Mouse (Mus musculus) retina, postnatal 1 day (tissue): ENCODE data around the gene Dock2.

Source experiments
- DNase-seq: peaks from one replicate; pipeline ENCODE4 v3.0.0-alpha.2; 2012

The Dock2 gene

GRCm38 (mm10) chr11:34769396-34769795, 14.3 kb downstream of the Dock2 start:
- DNase-seq: no peak

DNA sequence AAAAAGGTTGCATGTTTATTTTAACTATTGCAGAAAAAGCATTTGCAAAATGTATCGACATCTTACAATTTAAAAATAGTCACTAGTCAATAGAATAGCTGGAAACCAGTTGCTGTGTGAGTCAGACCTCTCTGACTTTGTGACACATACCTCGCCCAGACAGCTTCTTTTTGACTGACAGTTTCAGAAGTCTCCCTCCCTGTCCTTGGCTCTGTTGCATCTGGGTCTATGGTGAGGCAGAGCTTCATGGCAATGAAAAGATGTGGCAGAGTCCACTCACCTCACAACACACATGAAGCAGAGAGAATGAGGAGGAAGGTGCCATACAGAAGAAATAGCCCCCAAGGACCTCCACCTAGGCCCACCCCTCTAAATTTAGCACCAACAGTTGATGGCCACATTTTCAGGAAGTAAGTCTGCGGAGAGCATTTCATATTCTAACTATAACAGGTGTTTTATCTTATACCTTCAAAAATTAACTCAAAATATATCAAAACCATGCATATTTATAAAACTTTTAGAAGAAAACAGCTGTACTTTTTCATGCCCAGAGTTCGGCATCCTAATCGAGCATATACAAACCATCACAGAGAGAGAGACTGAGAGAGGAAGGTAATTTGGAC, 19.8 kb downstream of the Dock2 start:
- no peak for DNase-seq

- no peak for DNase-seq
Observed at GRCm38 (mm10) chr11:34762570-34763127, 21.0 kb downstream of the Dock2 start.

GRCm38 (mm10) chr11:34762125-34762524, 21.6 kb downstream of the Dock2 start:
- no peak for DNase-seq

GRCm38 (mm10) chr11:34759582-34759981, 24.1 kb downstream of the Dock2 start:
- DNase-seq: no peak

GRCm38 (mm10) chr11:34741081-34741480, 42.6 kb downstream of the Dock2 start:
- DNase-seq: no peak

GRCm38 (mm10) chr11:34739816-34740215, 43.9 kb downstream of the Dock2 start:
- no peak for DNase-seq

- peak; percentile 85 for DNase-seq
Observed at GRCm38 (mm10) chr11:34738945-34739344, 44.7 kb downstream of the Dock2 start.

DNA sequence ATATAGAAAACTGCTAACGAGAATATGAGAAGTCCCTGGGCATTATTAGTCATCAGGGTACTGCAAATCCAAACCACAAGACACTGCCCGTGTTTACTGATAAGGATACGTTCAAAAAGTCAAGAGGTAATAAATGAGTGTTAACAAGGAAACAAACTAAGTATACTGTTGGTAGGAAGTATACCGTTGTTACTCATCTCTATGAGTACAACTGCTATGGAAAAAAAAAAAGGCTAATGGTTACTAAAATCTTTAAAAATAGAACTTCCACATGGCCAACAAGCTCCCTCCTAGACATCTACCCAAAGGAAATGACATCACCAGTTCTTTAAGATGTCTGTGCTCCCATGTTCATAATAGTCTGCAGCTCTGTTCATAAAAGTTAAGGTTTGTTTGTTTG, 46.5 kb downstream of the Dock2 start:
- no peak for DNase-seq

- peak; percentile 44 for DNase-seq
Observed at GRCm38 (mm10) chr11:34734033-34734432, 49.7 kb downstream of the Dock2 start.

- no peak for DNase-seq
Observed at GRCm38 (mm10) chr11:34727467-34727866, 56.2 kb downstream of the Dock2 start.

DNA sequence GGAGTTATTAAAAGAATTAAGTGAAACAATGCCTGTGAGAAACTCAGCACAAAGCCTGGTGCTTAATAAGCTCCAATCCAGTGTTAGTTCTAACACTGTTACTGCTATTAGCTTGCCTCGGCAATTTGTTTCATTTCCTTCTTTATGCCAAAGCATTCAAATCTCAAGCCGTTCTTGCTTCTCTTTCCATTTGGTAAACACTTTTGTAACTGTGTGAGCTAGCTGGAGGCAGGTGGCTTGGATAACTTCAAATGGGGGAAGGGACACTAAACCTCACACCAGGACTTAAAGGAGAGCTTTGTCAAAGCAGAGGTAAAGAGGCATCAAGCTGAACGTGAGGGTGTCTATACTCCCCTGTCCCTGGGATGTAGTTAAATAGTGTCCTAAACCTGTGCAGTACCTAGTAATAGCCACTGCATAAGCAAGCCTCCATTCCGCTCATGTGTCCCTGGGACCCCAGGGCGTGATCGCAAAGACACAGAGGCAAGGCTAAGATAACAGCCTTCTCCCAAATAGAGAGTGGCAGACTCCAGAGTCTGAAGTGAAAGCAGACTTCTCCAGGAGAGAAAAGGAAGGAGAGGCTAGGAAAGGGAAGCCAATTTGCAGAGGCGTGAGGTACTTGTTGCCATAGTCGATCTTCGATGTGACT, 56.9 kb downstream of the Dock2 start:
- no peak for DNase-seq

DNA sequence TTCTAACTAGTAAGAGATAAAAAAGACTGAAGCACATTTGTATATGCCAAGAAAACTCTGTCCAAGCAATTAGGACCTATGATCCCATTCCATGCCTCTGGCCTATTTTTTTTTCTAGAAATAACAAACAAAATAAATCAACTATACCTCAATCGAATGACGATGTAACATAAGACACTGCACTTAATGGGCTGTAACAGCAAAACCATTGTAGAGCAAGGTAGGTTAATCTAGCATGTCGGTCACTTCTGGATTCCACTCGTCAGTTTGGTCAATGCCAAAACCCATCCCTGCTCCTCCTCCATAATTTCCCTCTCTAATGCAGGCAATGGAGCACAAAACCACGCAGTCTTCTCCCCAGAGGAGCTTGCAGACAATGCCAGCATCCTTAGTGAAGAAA, 70.3 kb downstream of the Dock2 start:
- no peak for DNase-seq

- DNase-seq: no peak
Observed at GRCm38 (mm10) chr11:34708278-34708677, 75.4 kb downstream of the Dock2 start.

DNA sequence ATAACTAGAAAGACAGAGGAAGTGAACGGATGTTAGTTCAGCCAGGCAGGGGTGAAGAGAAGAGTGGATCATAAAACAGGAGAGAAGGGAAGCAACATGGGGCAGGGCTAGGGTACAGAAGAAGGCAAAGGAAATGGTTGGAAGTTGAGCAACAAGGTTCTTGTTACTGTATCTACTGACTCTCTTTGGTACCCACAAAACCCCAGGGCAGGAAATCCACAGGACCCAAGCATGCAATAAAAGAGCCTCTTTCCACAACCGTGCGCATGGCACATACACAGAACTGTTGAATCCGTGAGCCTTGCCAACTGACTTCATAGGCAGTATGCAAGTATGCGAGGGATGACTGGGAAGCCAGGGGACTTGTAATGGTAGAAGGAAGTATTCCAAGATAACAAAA, 76.3 kb downstream of the Dock2 start:
- no peak for DNase-seq

DNA sequence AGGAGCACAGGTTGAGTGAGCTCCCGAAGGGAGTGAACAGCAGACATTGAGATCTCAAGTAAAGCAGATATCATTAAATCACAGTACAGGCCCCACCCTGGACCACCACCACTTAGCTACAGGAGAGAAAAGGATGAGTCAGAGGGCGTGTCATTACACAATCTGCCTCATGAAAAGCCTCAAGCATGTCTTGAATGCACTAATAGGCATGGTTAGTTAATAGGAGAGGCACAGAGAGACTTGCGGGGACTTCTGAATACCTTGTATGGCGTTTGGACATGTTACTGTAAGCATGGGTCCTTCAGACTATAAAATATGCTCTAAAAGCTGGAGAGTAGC, 78.6 kb downstream of the Dock2 start:
- no peak for DNase-seq

GRCm38 (mm10) chr11:34704384-34705107, 79.1 kb downstream of the Dock2 start:
- DNase-seq: no peak

DNA sequence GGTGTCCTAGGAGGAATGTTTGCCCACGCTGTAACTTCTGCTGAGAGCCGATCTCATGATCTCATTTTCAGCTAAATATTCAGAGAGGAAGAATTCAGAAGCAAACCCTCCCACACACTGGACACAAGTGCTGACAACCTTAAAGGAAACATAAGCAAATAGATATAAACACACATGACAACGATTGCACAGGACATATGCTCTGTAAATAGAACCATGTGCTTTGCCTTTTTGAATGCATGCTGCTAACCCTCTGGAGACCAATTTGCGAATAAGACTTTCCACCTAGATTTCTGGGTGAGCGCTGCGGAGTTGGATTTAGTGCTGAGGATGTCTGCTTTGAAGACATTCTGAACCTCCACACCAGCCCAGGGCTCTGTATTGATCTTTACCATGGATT, 79.8 kb downstream of the Dock2 start:
- no peak for DNase-seq

- peak; percentile 43 for DNase-seq
Observed at GRCm38 (mm10) chr11:34681790-34682189, 101.9 kb downstream of the Dock2 start.

GRCm38 (mm10) chr11:34544631-34545030, 239.1 kb downstream of the Dock2 start:
- DNase-seq: no peak

- DNase-seq: no peak
Observed at GRCm38 (mm10) chr11:34532131-34532530, 251.6 kb downstream of the Dock2 start.

DNA sequence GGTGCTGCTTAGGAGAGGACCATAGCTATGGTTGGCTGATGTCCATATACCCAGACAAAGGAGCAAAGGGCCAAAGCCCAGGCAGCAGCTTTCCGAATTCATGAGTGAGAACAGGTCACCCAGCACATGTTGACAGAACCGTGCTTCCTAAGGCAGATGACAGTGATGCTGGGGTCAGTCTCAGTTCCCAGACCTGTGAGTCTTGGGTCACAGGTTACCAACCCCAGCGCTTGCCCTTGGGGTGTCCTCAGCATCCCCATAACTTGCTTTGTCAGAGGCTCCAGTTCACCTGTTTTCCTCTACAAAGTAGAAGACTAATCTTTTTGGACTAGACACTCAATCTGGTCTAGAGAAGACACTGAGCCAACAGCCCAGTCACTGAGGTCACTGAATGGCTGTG, 252.7 kb downstream of the Dock2 start:
- DNase-seq: no peak

GRCm38 (mm10) chr11:34528006-34528405, 255.7 kb downstream of the Dock2 start:
- DNase-seq: no peak

DNA sequence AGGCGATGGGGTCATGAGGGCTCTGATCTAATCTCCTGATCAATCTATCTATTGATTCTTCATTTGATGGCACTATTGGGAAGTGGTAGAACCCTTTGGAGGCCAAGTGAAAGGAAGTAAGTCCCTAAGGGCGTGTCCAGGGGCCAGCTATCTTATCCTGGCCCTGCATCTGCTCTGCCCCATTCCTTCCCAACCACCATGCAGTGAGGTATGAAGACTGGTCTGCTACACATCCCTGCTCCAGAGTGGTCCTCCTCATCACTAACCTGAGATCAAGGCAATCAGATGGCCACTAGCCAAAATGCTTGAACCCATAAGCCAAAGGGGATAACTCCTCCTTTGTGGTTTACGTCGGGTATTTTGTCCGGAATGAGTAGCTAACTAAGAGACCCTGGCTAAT, 256.5 kb downstream of the Dock2 start:
- DNase-seq: no peak
